Mouse (Mus musculus) MEL-GATA-1-ER (cell line): ENCODE measurements around the gene Fam228b.
"Not testable (repeated sequence)": the region's sequence is repeated elsewhere in the genome, so short reads cannot be mapped to it uniquely, and the experiment has no call there.

Experiments
- DNase-seq: peaks from one replicate; pipeline ENCODE4 v3.0.0-alpha.2; 2012; ENCODE audit warnings: low read depth; ENCODE audit errors: extremely low read depth

Gene Fam228b

DNA sequence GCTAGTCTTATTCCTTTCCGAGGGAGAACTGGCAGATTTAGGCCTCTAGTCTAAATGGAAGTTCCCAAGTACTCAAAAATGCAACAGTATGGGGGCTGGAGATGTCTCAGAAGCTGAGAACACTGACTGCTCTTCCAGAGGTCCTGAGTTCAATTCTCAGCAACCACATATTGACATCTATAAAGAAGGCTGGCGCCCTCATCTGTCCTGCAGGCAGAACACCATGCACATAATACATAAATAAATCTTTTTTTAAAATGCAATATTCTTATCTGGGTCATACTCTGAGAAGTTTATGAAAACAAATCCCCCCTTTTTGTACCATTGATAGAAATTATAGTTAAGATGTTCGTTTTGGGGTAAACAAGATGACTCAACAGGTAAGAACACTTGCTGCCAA is 26.9 kb downstream of the Fam228b start:
- no peak for DNase-seq

DNA sequence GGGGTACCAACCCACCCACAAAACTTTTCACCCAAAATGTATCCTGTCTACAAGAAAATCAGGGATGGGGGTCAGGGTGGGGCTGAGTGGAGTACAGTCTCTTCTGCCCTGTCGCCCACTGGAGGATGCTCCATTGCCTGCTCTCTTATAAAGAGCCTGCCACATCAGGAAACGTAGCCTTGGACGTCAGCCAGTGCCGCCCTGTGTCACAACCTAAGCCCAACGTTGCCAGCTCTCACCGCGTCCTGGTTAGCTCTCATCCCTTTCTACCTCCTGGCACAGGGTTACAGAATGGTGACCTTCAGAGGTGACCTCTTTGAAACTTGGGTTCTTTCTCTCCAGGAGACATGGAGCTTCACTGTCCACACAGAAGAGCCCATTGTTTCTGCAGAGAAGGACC is 28.2 kb downstream of the Fam228b start:
- no peak for DNase-seq

DNA sequence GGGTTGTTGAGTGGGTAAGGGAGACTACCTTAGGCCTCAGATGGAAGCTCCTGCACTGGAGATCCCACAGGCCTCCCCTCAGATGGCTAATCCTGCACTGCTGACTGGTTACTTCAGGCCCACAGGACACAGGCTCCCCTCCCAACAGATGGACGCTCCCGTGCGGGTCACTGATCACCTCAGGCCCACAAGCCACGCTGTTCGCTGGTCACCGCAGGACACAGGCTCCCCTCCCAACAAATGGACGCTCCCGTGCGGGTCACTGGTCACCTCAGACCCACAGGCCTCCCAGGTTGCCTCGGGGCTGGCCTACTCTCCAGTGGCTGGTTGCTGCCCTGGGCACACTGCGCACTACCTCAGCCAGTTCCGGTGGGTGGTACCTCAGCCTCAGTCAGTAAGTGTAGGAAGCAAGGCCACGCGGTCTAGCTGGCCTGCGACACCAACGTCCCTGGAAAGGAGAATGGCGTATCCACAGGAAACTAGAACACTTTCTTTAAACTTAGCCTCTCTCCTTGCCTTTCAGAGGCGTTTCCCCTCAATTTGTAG is 31.0 kb downstream of the Fam228b start, which contains the start of gene Fam228a:
Gene Fam228a (minus strand): TSS at position 400 of the 546 bp plus-strand sequence.
- no peak for DNase-seq

DNA sequence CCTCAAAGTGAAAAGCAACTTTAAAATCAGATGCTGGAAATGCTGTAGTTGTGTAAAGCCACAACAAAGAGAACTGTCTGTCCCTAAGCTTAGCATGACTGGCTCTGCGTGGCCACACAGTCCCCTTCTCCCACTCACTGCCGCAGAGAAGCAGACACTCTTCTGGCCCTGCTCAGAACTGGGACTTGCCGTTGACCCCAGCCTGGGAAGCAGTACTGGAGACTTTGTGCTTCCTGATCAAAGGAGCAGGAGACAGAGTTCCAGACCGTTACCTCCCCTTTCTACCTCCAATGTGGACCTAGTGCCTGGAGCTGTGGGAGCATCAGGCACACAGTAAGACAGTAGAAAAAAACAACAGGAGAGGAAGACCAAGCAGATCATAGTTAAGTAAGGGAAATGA is 36.7 kb downstream of the Fam228b start:
- DNase-seq: no peak

DNA sequence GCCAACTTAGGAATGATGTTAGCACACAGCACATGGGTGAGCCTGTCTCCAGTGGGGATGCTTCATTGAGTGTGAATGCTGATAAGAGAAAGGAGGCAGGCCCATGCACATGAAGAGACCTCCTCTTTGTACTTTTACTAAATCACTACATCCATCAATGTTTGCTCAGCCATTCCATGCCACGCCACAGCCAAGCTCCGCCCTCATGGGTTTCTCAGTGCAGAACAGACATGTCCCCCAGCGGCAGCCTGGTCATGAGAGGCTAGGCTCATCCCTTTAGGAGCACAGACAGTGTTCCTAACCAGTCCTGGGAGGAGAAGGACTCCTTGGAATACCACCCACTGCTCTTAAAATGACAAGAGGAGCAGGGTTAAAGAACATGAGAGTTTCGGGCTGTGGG is 37.4 kb downstream of the Fam228b start:
- DNase-seq: no peak

DNA sequence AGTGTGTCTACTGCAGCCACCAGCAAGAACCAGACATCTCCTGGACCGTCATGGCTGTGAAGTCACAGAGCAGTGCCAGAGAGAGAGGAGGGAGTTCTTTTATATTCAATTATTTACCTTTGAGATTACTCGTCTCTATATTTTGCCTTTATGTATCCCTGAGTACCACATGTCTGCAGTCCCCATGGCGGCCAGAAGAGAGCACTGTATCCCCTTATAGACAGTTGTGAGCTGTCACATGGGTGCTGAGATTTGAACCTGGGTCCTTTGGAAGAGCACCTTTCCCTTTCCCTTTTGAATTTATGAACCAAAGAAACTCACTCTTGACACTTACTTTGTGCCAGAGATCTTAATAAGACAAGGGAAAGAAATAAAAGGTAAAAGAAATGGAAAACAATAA is 39.9 kb downstream of the Fam228b start:
- no peak for DNase-seq

DNA sequence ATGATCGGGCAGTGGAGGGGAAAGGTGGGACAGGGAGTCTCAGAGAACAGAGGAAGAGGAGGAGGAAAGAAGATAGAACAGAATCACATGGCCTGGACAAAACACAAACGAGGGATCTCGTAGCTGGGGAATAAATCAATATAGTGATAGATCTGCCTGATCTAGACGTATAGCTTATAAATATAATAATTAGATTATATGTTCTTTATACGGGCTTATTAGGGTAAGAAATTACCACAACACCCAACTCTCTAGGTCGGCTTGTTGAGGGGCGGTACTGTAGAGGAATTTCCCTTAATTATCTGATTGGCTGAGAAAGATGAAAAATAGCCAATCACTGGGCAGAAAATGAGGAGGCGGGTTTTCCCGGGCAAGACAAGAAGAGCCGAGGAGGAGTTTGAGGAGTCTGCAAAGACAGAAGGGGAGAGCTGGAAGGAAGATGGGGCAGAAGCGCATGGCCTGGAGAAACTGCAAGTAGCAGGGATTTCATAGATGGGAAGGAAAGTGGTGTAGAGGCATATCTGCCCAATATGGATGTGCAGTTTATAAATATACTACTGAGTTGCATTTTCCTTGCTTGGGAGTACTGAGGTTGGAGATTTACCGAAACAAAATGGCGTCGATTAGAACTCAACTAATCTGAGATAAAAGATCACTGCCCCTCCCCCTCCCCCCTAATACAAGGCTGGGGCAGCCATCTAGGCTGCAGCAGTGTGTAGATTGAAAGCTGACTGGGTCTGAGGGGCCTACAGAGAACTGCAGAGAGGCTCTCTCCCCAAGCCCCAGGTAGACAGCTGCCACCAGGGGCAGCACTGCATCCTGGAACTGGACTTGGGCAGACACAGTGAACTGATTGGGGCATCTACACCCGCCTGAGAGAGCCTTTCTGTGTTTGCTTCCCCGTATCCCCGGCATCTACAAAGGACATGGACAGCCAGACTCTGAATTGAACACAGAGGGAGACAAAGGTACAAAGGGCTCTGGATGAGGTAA is 49.0 kb downstream of the Fam228b start:
- DNase-seq: peak; percentile 90

DNA sequence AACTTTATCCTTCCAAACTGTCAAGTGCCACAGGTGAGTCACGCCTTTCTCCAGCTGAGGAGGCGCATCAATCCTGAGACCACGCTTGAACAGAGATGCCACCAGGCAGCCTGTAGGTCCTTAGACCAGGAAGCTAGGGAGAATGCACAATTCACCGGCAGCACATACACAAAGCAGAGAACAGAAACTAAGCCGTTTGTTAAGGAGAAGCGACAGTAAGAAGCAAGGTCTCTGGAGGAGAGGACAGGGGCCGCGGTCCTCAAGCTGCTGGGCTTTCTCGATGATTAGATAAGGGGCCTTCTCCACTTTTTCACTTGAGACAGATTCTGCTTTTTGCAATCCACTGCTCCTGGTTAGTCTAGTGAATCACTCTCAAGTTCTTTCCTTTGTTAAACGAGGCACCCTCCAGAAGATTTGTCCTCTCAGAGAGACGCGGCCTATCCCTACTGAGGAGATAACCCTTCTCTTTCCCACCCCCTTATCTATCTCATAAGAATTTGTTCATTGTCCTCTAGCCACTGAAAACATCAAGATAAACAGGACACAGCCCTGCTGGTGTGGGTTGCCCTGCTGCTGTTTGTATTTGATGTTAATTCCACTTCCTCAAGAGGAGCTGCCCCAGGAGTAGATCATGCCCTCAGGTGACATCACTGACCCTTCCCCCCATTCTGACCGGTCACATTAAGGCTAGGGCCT is 49.9 kb downstream of the Fam228b start:
- DNase-seq: peak; percentile 50

DNA sequence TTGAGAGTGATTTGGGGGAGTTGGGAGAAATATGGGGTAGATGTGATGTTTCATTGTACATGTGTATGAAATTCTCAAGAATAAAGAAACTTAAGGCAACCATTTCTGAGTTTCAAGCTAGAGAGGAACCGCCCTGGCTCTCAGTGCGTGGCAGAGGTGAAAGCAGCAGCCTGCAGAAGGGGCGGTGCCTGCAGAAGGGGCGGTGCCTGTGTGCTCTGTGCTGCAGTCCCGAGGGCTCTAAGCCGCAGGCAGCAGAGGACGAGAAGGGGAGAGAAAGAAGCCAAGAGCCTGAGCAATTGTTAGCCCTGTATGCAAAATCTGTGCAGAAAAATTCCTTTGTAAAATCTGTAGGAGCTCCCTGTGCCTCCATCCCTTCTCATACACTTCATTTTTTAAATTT is 51.6 kb downstream of the Fam228b start:
- DNase-seq: peak; percentile 41

DNA sequence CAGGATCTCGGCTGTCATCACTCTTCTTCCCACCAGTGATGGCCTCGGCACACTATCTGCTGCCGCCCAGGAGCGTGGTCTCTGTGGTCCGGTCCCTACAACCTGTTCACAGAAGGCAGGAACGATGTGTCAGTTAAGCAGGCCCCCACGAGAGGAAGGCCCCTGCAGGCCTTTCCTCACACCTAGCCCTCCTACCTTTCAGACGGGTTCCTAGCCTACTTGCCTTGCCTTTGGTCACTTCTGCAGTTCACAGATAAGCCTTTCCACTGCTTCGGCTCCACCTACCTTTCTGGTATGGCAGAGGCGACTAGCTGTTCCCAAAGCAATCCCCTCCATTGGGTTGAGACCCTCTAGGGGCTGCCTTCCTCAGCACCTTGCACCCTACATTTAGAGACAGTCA is 53.5 kb downstream of the Fam228b start:
- peak; percentile 19 for DNase-seq

DNA sequence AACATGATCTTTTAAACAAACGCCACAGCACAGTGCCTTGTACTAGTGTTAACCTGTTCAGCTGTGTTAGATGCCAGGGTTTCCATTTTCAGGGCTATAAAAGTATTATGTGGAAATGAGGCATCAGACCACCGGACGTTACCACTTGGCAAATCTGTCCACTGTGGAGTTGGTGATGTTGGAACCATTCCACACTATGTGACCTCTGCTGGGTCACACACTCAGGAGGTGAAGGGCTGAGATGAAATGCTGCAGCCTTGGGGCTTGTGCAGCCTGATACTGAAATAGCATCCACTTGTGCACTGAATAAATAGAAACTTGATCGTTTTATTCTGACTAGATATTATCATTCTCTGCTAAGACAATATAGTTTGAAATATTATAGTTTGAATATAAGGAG is 55.7 kb downstream of the Fam228b start:
- DNase-seq: no peak

DNA sequence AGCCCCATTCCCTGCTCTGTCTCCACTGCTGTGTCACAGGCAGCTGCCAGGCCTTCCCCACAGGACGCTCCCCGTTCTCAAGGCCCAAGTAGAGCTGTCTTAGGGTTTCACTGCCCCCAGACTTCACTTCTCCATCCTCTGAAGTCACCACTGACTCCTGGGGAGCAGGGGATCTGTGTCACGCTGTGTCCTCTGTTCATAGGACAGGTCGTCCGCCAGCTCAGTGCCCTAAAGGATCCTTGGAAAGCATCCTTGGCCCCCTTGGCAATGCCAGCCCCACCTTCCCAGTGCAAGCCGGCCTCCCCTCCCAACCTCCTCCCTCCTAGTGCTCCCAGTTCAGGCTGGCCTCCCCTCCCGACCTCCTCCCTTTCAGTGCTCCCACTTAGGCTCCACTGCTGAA is 59.1 kb downstream of the Fam228b start:
- DNase-seq: no peak

DNA sequence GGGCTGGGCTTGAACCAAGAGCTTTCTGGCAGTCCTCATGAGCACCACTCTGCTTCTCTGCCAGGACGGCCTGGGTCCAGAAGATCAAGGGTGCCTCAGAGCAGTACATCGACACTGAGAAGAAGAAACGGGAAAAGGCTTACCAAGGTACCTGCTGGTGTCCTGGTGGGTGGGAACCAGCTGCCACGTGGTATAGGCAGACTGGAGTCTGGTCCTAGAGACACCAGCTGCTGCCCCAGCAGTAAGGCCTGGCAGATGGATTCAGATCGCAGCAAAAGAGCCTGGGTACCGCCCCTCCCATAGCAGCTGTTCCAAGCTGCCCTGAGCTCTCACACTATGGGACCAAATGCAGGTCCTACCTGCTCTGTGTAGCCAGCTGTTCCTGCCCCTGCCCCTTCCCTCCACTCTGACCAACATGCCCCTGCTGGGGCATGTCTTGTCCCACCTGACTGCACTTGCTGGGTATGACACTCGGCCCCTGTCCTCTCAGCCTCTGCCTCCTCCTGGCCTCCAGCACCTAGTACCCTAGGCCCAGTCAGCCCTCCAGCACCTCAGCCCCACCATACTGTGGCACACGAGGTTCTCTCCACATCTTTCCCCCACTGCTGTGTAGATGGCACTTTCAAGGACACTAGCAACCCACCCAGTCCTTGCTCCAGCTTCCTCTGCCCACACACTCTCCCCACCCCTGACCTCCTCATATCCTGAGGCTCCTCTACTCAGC is 60.0 kb downstream of the Fam228b start:
- no peak for DNase-seq

DNA sequence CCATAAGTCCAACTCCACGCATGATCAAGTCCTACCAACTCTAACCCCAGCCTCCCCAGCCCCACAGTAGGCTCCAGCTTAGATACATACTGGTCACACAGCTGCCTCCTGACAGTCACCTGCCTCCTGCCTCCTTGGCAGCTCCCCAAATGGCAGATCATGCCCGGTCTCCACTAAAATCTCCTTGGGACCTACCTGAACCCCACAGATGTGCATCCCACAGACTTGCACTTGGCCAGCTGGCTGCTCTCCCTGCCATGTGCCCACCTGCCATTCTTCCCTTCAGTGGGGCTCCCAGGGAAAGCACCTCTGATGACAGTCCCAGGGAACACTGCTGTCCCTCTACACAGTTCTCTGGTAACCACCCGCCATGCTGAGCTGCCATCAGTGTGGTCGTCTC is 60.8 kb downstream of the Fam228b start:
- DNase-seq: no peak

DNA sequence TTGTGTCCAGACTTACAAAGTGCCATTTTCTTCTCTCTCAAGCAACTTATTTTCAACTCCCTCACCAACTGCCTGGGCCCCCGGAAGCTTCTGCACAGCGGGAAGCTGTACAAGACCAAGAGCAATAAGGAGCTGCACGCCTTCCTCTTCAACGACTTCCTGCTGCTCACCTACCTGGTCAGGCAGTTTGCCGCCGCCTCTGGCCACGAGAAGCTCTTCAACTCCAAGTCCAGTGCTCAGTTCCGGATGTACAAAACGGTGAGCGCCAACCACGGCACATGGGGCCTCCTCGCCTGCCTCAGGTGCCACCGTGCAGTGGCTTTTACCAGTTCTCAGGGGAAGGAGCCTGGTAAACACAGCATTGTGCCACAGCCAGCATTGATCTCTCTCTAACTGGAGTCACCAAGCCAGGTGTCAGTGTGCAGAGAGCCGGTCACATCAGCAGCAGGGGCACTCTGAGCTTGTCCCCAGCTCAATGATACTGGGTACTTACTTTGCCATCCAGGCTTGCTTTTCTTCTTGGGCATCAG is 61.5 kb downstream of the Fam228b start:
- no peak for DNase-seq

DNA sequence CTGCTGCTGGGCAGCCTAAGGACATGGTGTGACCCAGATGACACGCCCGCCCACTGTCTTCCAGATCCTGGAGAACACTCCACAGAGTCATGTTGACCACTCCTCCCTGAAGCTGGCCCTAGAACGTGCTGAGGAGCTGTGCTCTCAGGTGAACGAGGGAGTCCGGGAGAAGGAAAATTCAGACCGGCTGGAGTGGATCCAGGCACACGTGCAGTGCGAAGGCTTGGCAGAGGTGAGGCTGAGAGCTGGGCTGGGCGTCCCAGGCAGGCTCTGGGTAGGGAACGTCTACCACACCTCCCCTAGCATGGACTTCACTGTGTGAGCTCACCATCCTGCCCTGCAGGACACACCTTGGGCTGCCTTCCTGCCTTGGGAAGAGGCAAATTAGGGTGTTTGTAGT is 62.2 kb downstream of the Fam228b start:
- DNase-seq: no peak

DNA sequence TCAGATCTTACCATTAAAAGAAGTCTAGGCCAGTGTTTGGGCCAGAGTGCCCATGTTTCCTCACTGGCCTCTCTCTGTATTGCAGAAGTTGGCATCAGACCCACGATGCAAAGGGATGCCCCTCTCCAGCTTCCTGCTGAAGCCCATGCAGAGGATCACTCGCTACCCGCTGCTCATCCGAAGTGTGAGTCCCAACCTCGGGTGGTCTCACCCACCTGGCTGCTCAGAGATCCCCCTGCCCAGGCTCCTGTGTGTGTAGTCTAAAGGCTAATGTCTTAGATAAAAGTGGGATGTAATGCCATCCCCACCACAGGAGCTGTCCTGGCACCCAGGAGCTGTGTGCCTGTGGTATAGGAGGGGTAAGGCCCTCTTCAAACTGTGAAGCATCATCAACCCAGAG is 62.9 kb downstream of the Fam228b start:
- DNase-seq: no peak

DNA sequence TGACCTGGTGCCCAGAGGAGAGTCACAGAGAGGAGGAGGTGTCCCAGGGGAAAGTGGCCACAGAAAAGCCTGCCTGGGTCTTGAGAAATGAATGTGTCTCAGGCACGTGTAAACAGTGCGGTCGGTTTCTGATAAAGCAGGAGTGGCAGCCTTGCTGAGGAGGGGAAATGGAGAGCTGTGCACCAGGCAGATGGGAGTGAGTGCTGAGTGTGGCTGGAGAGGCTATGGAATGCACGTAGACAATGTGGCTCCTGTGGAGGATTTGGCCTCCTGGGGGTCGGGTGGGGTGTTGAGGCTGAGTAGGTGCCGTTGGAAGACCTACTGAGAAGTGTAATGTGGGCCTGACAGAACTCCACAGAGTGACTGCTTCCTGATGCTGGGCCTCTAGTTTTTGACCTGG is 63.4 kb downstream of the Fam228b start:
- not testable (repeated sequence) for DNase-seq

DNA sequence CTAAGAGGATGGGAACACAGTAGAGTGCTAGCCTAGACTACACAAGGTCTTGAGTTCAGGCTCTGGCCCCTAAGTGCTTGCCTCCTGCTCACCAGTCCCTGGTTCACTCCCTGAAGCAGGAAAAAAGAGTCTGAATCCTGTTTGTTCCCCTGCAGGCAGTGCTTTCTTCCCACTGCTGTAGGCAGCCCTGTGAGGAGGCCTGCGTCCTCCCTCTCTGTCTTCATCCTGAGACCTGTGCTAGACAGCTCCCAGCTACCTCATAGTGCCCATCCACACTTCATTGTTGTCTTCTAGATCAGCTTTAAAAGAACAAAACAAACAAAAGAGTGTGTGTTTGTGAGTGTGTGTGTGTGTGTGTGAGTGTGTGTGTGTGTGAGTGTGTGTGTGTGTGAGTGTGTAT is 74.5 kb downstream of the Fam228b start:
- DNase-seq: no peak

DNA sequence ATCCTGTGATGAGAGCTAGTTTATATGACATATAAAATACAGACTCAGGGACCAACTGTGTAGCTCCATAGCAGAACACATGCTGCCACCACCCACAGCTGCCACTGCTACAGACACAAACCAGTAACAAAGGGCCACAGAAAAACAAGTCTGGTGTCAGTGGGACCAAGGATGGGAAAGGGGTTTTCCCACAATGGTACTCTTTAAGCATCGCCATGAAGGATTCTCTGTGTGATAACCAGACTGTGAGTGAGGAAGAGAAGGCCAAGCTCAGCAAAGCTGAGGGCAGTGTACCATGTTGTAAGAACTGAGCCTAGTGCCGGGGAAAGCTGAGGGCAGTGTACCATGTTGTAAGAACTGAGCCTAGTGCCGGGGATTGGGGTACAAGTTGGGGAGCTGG is 77.9 kb downstream of the Fam228b start:
- DNase-seq: no peak
